Mouse (Mus musculus) monocyte, adult 5-6 weeks (primary cell): ENCODE data around the gene Cd151. TPM values are rescaled to one million over a fixed set of nuclear protein-coding genes. Genes with fewer than 3 reads are reported as not detected.

ENCODE experiments used
- ATAC-seq: fragments of 153-309, 156-312 bp; replicated peaks from 2 replicates; pipeline ENCODE4 v1.8.0; 2017; ENCODE audit warnings: mild to moderate bottlenecking; ENCODE audit not compliant: low TSS enrichment, insufficient number of reproducible peaks, severe bottlenecking, poor library complexity, low FRiP score
- total RNA-seq: library from RNA; stranded (forward); fragments of 200-1000, 200-491, 200-594 nt; gene quantifications from 3 replicates; pipeline ENCODE4 v1.2.3, GENCODE M21; 2017

Cd151 gene
- total RNA-seq, 1 experiment from 2014 or later = 20.7 TPM

GRCm38 (mm10) chr7:141518296-141518695, 51.1 kb downstream of the Cd151 start:
- ATAC-seq = no peak

- ATAC-seq = no peak
Measured at GRCm38 (mm10) chr7:141518926-141519325, 51.7 kb downstream of the Cd151 start.

GRCm38 (mm10) chr7:141519795-141520194, 52.6 kb downstream of the Cd151 start:
- no peak for ATAC-seq

Other genes with a start within 250 kb of the Cd151 start
- gene Phrf1, start 238.6 kb upstream of the Cd151 start, total RNA-seq = 51.4 to 90.4 TPM (median 72.9 TPM) in 3 replicates
- 76.2 to 126 TPM (median 78.7 TPM) in 3 replicates for gene Irf7, start 200.9 kb upstream of the Cd151 start, total RNA-seq
- gene Cdhr5, start 190.6 kb upstream of the Cd151 start, total RNA-seq = not detected in 3 replicates
- not detected in 3 replicates for gene Sct, start 188.3 kb upstream of the Cd151 start, total RNA-seq
- gene Drd4, start 175.4 kb upstream of the Cd151 start, total RNA-seq = not detected in 3 replicates
- 10.2 to 21.2 TPM (median 16.0 TPM) in 3 replicates for gene Deaf1, start 139.7 kb upstream of the Cd151 start, total RNA-seq
- 2.8 to 16.3 TPM (median 7.1 TPM) in 3 replicates for gene Tmem80, start 139.7 kb upstream of the Cd151 start, total RNA-seq
- gene Eps8l2, start 128.5 kb upstream of the Cd151 start, total RNA-seq = not detected in 3 replicates
- 548 to 1,201 TPM (median 1,116 TPM) in 3 replicates for gene Taldo1, start 75.2 kb upstream of the Cd151 start, total RNA-seq
- 11.4 to 15.3 TPM (median 14.6 TPM) in 3 replicates for gene Gatd1, start 53.3 kb upstream of the Cd151 start, total RNA-seq
- not detected in 3 replicates for gene Cend1, start 37.9 kb upstream of the Cd151 start, total RNA-seq
- 6.2 to 14.8 TPM (median 7.4 TPM) in 3 replicates for gene Slc25a22, start 29.5 kb upstream of the Cd151 start, total RNA-seq
- 4.5 to 5.9 TPM (median 4.8 TPM) in 3 replicates for gene Pidd1, start 23.4 kb upstream of the Cd151 start, total RNA-seq
- 2,770 to 3,796 TPM (median 2,928 TPM) in 3 replicates for gene Rplp2, start 20.0 kb upstream of the Cd151 start, total RNA-seq
- gene Pnpla2, start 12.2 kb upstream of the Cd151 start, total RNA-seq = 19.7 to 28.0 TPM (median 25.4 TPM) in 3 replicates
- gene Cracr2b, start 6.3 kb upstream of the Cd151 start, total RNA-seq = not detected in 3 replicates
- gene Polr2l, start 7.7 kb downstream of the Cd151 start, total RNA-seq = 14.0 to 22.2 TPM (median 14.6 TPM) in 3 replicates
- 0.95 TPM in 1 of 3 replicates, not detected in the others for gene Tspan4, start 7.8 kb downstream of the Cd151 start, total RNA-seq
- gene Chid1, start 72.5 kb downstream of the Cd151 start, total RNA-seq = 10.4 to 19.8 TPM (median 13.9 TPM) in 3 replicates
- 39.0 to 52.7 TPM (median 48.6 TPM) in 3 replicates for gene Ap2a2, start 94.8 kb downstream of the Cd151 start, total RNA-seq
- gene Muc6, start 187.9 kb downstream of the Cd151 start, total RNA-seq = 0.10 to 0.21 TPM in 2 of 3 replicates, not detected in the other
- gene Muc2, start 222.9 kb downstream of the Cd151 start, total RNA-seq = not detected in 3 replicates